Mouse (Mus musculus) urinary bladder, adult 18-20 months (tissue): ENCODE data around the gene Pou2f3.

Source experiments
- DNase-seq, 2 experiments: peaks; one replicate each; pipeline ENCODE4 v3.0.0; 2022; ENCODE audit warnings: low spot score in 2 of 2, mixed read lengths in 2 of 2

Pou2f3 gene

GRCm38 (mm10) chr9:43210190-43210682 is at the start of gene Pou2f3:
Gene Pou2f3, minus strand, starts transcription at chr9:43210369.
- DNase-seq: peak in 1 of 2 experiments; percentile 28

- no peak for DNase-seq
Observed at GRCm38 (mm10) chr9:43253271-43253681, 43.1 kb upstream of the Pou2f3 start.

- DNase-seq: no peak
Observed at GRCm38 (mm10) chr9:43252790-43253189, 42.6 kb upstream of the Pou2f3 start.

- DNase-seq: no peak
Observed at GRCm38 (mm10) chr9:43251786-43252185, 41.6 kb upstream of the Pou2f3 start.

GRCm38 (mm10) chr9:43246738-43247180 is 36.6 kb upstream of the Pou2f3 start:
- no peak for DNase-seq

GRCm38 (mm10) chr9:43245801-43246570 is 35.8 kb upstream of the Pou2f3 start:
- DNase-seq: no peak

GRCm38 (mm10) chr9:43242432-43242831 is 32.3 kb upstream of the Pou2f3 start:
- DNase-seq: no peak

GRCm38 (mm10) chr9:43241970-43242369 is 31.8 kb upstream of the Pou2f3 start:
- no peak for DNase-seq

- no peak for DNase-seq
Observed at GRCm38 (mm10) chr9:43241291-43241690, 31.1 kb upstream of the Pou2f3 start.

- no peak for DNase-seq
Observed at GRCm38 (mm10) chr9:43240594-43240900, 30.4 kb upstream of the Pou2f3 start.

- peak; percentile 67 to 89 for DNase-seq
Observed at GRCm38 (mm10) chr9:43239712-43240593, 29.8 kb upstream of the Pou2f3 start, which contains the start of gene Oaf. Gene Oaf, minus strand, starts transcription at chr9:43239911.

- DNase-seq: peak in 1 of 2 experiments; percentile 26
Observed at GRCm38 (mm10) chr9:43238631-43239545, 28.7 kb upstream of the Pou2f3 start.

- no peak for DNase-seq
Observed at GRCm38 (mm10) chr9:43238167-43238566, 28.0 kb upstream of the Pou2f3 start.

- no peak for DNase-seq
Observed at GRCm38 (mm10) chr9:43237111-43237775, 27.1 kb upstream of the Pou2f3 start.

- no peak for DNase-seq
Observed at GRCm38 (mm10) chr9:43236576-43236975, 26.4 kb upstream of the Pou2f3 start.

- DNase-seq: no peak
Observed at GRCm38 (mm10) chr9:43236106-43236505, 25.9 kb upstream of the Pou2f3 start.

- no peak for DNase-seq
Observed at GRCm38 (mm10) chr9:43235336-43235735, 25.2 kb upstream of the Pou2f3 start.

GRCm38 (mm10) chr9:43234496-43234895 is 24.3 kb upstream of the Pou2f3 start:
- no peak for DNase-seq

- no peak for DNase-seq
Observed at GRCm38 (mm10) chr9:43233515-43233914, 23.3 kb upstream of the Pou2f3 start.

GRCm38 (mm10) chr9:43233044-43233443 is 22.9 kb upstream of the Pou2f3 start:
- no peak for DNase-seq

- DNase-seq: no peak
Observed at GRCm38 (mm10) chr9:43232286-43232685, 22.1 kb upstream of the Pou2f3 start.
